Mouse (Mus musculus): ENCODE results near the gene Nt5e. TPM values are rescaled to one million over a fixed set of nuclear protein-coding genes. Genes with fewer than 3 reads are reported as not detected.

Nt5e gene
- polyA plus RNA-seq, 1 experiment from 2014 or later: 7.1 TPM

GRCm38 (mm10) chr9:88309127-88309526 lies 17.9 kb upstream of the Nt5e start:
- TF ChIP-seq CTCF (IDR thresholded peaks at IDR 0.05): no peak
- POLR2A ChIA-PET: interaction anchor here (1.7 kb wide), 1 partner anchor 20 kb away, joined by 3 read pairs; no protein-coding TSS in a partner anchor
- in situ Hi-C loops (cut with MboI; ENCODE audit: low pct_unique_long_range_greater_than_20kb): no loop called here

GRCm38 (mm10) chr9:88319226-88319625 lies 7.8 kb upstream of the Nt5e start:
- no peak for DNase-seq (ENCODE audit: low read depth, low spot score)
- no peak for TF ChIP-seq CTCF (IDR thresholded peaks at IDR 0.05)
- in situ Hi-C loops (cut with MboI; ENCODE audit: low pct_unique_long_range_greater_than_20kb): no loop called here
- ATAC-seq: no peak
- no peaks in the 10 kb centered on the region for H3K27me3 ChIP-seq
- CTCF ChIA-PET: interaction anchor here (0.9 kb wide), 1 partner anchor 43 kb away, joined by 3 read pairs; no protein-coding TSS in a partner anchor
- POLR2A ChIA-PET: no interaction called here

More at GRCm38 (mm10) chr9:88309127-88309526, 17.9 kb upstream of the Nt5e start:
- no peak for DNase-seq (ENCODE audit: low read depth, low spot score)
- CTCF ChIA-PET: no interaction called here
- H3K27me3 ChIP-seq: no peaks in the 10 kb centered on the region
- ATAC-seq: no peak

- ATAC-seq: no peak
- in situ Hi-C loops (cut with MboI; ENCODE audit: low pct_unique_long_range_greater_than_20kb): no loop called here
These were observed 2.4 kb upstream of the Nt5e start for GRCm38 (mm10) chr9:88324616-88325015.

GRCm38 (mm10) chr9:88328666-88329065 lies 1.7 kb downstream of the Nt5e start:
- in situ Hi-C loops (cut with MboI; ENCODE audit: low pct_unique_long_range_greater_than_20kb): no loop called here
- no peak for TF ChIP-seq CTCF (IDR thresholded peaks at IDR 0.05)
- DNase-seq (ENCODE audit: low read depth, low spot score): no peak
- ChIA-PET POLR2A (interaction anchor here (1.1 kb wide), 1 partner anchor 19 kb away, joined by 3 read pairs; no protein-coding TSS in a partner anchor), CTCF (interaction anchor here (1.2 to 1.4 kb wide), 3 partner anchors 9 to 87 kb away, joined by 3 to 4 read pairs (median 3); no protein-coding TSS in a partner anchor)
- ATAC-seq: no peak
- no peaks in the 10 kb centered on the region for H3K27me3 ChIP-seq

More at GRCm38 (mm10) chr9:88324616-88325015, 2.4 kb upstream of the Nt5e start:
- TF ChIP-seq CTCF (IDR thresholded peaks at IDR 0.05): no peak
- ChIA-PET CTCF (no interaction called here), POLR2A (no interaction called here)
- DNase-seq (ENCODE audit: low read depth, low spot score): no peak
- H3K27me3 ChIP-seq: no peaks in the 10 kb centered on the region

DNA sequence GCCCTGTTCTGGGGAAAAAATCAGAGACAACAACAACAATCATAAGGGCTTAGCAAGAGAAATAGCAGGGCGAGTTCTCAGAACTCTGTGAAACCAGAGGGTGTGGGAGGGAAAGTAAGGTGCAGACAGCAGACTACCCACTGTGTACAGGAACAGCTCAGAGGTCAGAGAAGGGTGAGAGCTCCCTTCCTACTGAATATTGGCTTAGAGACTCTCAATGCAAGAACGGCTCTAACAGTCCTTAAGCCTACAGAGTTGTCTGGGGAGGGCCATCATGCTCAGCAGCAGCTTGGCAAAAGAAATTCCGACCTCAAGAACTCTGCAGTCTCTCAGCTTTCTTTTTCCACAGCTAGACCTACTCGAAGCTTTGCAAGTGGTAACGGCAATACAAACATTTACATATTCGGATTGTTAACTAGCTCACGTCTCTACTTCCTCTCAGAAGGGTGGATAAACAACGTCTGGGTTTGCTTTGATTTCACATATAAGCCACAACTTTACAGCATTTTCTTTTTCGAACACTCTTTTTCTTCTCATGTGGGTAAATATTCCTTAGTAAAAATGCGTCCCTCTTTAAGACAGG lies 2.3 kb downstream of the Nt5e start:
- ChIA-PET POLR2A (interaction anchor here (1.1 kb wide), 1 partner anchor 19 kb away, joined by 3 read pairs; no protein-coding TSS in a partner anchor), CTCF (interaction anchor here (1.2 to 1.4 kb wide), 3 partner anchors 9 to 88 kb away, joined by 3 to 4 read pairs (median 3); no protein-coding TSS in a partner anchor)
- ATAC-seq: no peak
- no peak for DNase-seq (ENCODE audit: low read depth, low spot score)
- H3K27me3 ChIP-seq: no peaks in the 10 kb centered on the region
- TF ChIP-seq CTCF (IDR thresholded peaks at IDR 0.05): no peak
- in situ Hi-C loops (cut with MboI; ENCODE audit: low pct_unique_long_range_greater_than_20kb): no loop called here

- in situ Hi-C loops (cut with MboI; ENCODE audit: low pct_unique_long_range_greater_than_20kb): no loop called here
- no peaks in the 10 kb centered on the region for H3K27me3 ChIP-seq
- TF ChIP-seq CTCF (IDR thresholded peaks at IDR 0.05): no peak
- ChIA-PET POLR2A (no interaction called here), CTCF (no interaction called here)
- DNase-seq (ENCODE audit: low read depth, low spot score) (no peak), ATAC-seq (no peak)
These were observed 3.3 kb downstream of the Nt5e start for GRCm38 (mm10) chr9:88330316-88330715.

- DNase-seq (ENCODE audit: low read depth, low spot score): no peak
- no peaks in the 10 kb centered on the region for H3K27me3 ChIP-seq
These were observed 5.5 kb downstream of the Nt5e start for GRCm38 (mm10) chr9:88332447-88332846.

DNA sequence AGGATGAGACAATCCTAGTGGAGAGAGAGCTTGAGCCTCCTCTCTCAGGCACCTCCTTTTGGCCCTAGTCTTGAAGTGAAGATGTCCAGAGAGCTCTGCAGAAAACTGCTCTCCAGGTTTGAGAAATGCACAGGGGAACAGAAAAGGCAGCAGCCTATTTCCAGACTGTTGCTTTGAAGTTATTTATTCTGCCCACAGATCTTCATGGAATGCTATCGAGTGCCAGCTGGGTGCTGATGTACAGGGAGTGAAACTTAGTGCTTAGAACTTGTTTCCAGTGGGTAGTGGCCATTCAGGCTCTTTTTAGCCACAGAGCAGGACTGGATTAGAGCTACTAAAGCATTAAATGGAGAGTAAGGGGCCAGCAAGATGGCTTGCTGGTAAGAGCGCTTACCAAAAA lies 8.8 kb downstream of the Nt5e start:
- peak; percentile 15 for DNase-seq (ENCODE audit: low read depth, low spot score)
- ATAC-seq: peak; percentile 69
- CTCF ChIA-PET: interaction anchor here (0.9 kb wide), 1 partner anchor 94 kb away, joined by 3 read pairs; no protein-coding TSS in a partner anchor
- H3K27me3 ChIP-seq: no peaks in the 10 kb centered on the region
- no peak for TF ChIP-seq CTCF (IDR thresholded peaks at IDR 0.05)
- in situ Hi-C loops (cut with MboI; ENCODE audit: low pct_unique_long_range_greater_than_20kb): no loop called here
- POLR2A ChIA-PET: interaction anchor here (0.9 kb wide), 1 partner anchor 8 kb away, joined by 3 read pairs; no protein-coding TSS in a partner anchor

More at GRCm38 (mm10) chr9:88332447-88332846, 5.5 kb downstream of the Nt5e start:
- POLR2A ChIA-PET: no interaction called here
- in situ Hi-C loops (cut with MboI; ENCODE audit: low pct_unique_long_range_greater_than_20kb): no loop called here
- no peak for TF ChIP-seq CTCF (IDR thresholded peaks at IDR 0.05)
- no peak for ATAC-seq
- CTCF ChIA-PET: no interaction called here

DNA sequence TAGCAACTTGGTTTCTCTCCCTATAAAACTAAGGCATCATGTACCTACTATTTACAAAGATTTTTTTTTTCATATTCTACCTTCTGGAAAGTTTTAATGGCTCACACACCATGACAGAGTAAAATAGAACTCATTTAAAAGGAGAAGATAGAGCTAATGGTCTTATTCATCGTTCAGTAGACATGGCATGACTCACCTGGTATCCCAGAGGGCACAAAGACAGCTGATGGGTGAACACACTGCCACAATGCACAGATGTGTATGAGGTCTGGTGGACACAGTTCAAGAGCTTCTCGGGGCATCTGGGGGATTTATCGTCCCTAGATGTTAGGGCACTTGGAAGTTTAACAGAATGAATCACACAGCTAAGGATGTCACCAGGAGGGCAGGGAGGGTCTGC lies 13.8 kb downstream of the Nt5e start:
- TF ChIP-seq CTCF (IDR thresholded peaks at IDR 0.05): no peak
- POLR2A ChIA-PET: interaction anchor here (0.6 kb wide), 2 partner anchors 25 to 31 kb away, joined by 3 read pairs; no protein-coding TSS in a partner anchor
- DNase-seq (ENCODE audit: low read depth, low spot score): peak; percentile 83
- CTCF ChIA-PET: interaction anchor here (1.3 kb wide), 1 partner anchor 45 kb away, joined by 3 read pairs; no protein-coding TSS in a partner anchor
- no peaks in the 10 kb centered on the region for H3K27me3 ChIP-seq
- peak; percentile 85 for ATAC-seq
- in situ Hi-C loops (cut with MboI; ENCODE audit: low pct_unique_long_range_greater_than_20kb): no loop called here

DNA sequence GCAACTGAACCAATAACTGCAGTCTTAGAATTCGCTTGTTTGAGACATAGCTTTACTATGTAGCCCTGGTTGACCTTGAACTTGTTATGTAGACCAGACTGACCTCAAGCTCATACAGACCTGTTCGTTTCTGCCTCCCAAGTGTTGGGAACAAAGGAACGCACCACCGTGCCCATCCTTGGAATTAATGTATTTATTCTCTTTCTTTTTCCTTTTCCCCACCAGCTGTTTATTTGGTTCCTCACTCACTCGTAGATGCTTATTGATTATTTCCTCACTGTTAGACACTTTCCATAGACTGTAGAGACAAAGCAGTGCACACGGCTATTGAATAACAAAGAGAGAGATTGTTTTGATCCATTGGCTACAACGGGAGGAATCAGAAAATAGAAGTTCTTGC lies 15.2 kb downstream of the Nt5e start:
- ChIA-PET CTCF (interaction anchor here (0.8 to 1.3 kb wide), 2 partner anchors 47 to 72 kb away, joined by 3 read pairs; no protein-coding TSS in a partner anchor), POLR2A (interaction anchor here (0.6 kb wide), 1 partner anchor 55 kb away, joined by 3 read pairs; no protein-coding TSS in a partner anchor)
- no peaks in the 10 kb centered on the region for H3K27me3 ChIP-seq
- ATAC-seq (no peak), DNase-seq (ENCODE audit: low read depth, low spot score) (no peak)
- no peak for TF ChIP-seq CTCF (IDR thresholded peaks at IDR 0.05)
- in situ Hi-C loops (cut with MboI; ENCODE audit: low pct_unique_long_range_greater_than_20kb): no loop called here

DNA sequence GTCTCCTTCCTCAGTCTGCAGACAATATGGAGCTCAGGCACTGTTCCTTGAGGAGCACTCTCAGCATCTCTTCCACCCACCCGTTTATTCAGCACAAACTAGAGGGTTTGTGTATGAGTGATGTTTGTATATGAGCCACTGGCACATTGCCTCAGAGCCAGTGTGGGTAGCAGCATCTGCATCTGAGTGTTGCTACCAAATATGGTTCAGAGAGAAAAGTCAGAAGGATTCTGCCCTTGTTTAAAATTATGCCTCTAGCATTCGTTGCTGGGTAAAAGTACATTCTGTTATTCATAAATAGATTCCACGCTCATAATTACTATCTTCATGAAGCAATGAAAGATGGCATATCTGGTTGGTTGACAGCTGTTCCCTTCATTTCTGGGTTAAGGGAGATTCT lies 15.7 kb downstream of the Nt5e start:
- POLR2A ChIA-PET: no interaction called here
- in situ Hi-C loops (cut with MboI; ENCODE audit: low pct_unique_long_range_greater_than_20kb): no loop called here
- TF ChIP-seq CTCF (IDR thresholded peaks at IDR 0.05): no peak
- CTCF ChIA-PET: no interaction called here
- DNase-seq (ENCODE audit: low read depth, low spot score): no peak
- H3K27me3 ChIP-seq: no peaks in the 10 kb centered on the region
- ATAC-seq: no peak
